Mouse (Mus musculus): Measurements from ENCODE around the gene C1ra. TPM values are rescaled to one million over a fixed set of nuclear protein-coding genes. Genes with fewer than 3 reads are reported as not detected.
"Not testable (repeated sequence)": the region's sequence is repeated elsewhere in the genome, so short reads cannot be mapped to it uniquely, and the experiment has no call there.

C1ra gene
- total RNA-seq (2021) = 10 to 100 TPM; 40.4 to 51.1 TPM
- long read RNA-seq, experiment 1, transcript C1ra-201 (11 exons, 2,981 nt) = major isoform, 32 of 129 reads
- long read RNA-seq, experiment 1, partial matches to known transcripts = 94 of 129 reads
- long read RNA-seq, experiment 1, other reads (novel, unspliced or antisense) = 3 of 129 reads
- long read RNA-seq, experiment 2, transcript C1ra-201 (11 exons, 2,981 nt) = major isoform, 11 of 35 reads
- long read RNA-seq, experiment 2, partial matches to known transcripts = 0 of 35 reads
- long read RNA-seq, experiment 2, other reads (novel, unspliced or antisense) = 24 of 35 reads

DNA sequence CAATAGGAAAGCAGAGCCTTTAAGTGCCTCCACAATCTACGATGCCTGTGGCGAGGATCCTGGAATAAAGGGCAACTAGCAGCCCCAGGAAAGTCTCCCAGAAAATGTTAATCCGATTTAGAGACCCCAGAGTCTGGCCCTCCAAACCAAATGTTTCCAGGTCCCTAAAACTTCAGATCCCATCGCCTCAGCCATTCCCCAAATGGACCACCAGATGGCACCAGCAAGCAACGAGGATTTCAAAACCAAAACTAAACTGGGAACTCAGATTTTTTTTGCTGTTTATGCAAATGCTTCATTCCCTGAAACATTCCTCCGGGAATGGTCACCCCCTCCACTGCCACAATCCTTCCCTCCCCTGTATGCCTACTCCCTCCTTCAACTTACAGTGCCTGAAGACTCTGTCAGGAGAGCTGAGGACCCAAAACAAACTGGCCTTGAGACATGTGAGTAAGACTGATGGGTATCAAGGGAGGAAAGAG is at the start of gene C1ra:
TSS of gene C1ra (plus strand) at position 51 of the 482 bp plus-strand sequence.
- peak; percentile 76 for DNase-seq

- DNase-seq = no peak
Measured at GRCm38 (mm10) chr6:124463881-124464291, 48.3 kb upstream of the C1ra start.

DNA sequence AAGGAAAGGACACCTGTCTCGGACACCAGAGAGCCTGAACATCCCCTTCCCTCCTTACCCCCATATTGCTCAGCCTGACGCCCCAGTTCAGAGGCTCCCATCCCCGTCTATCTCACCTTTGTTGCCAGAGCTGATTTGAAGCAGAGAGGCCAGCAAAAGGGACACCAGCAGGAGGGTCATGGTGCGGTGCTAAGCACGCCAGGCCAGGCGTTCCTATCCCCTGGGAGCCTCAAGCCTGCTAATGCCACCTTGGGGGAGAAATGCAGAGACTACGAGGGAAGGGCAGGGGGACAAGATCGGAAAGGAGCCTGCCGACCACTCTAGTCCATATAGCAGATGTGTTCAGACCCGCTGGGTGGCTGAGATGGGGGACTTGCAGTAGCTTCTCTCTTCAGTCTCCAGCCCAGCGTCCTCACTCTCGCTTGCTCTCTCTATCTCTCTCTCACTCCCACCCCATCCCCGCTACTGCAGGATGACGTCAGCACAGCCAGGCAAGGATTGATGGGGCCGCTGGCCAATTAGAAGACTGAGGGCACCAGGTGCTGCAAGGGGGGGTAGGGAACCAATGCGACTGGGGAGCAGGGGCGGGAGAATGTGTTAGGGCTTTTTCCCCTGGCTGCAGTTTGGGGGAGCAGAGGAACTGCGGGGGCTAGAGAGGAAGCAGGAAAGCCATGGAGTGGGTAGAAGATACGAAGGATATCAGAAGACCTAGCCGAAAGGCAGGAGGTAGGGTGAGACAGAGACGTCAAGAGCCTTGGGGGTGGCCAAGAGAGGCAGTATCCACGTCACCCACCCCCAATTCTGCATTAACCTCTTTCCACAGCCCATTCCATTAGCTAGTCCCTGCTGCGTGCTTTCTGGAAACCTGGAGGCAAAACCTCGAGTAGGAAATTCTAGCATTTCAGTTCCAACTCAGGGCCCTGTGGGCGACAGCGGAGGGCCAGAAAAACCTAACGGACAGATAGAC is 47.6 kb upstream of the C1ra start, which contains the start of gene Clstn3:
TSS of gene Clstn3 (minus strand) at position 490 of the 967 bp plus-strand sequence.
- peak; percentile 87 for DNase-seq

GRCm38 (mm10) chr6:124465299-124465698 is 46.9 kb upstream of the C1ra start:
- DNase-seq = no peak

DNA sequence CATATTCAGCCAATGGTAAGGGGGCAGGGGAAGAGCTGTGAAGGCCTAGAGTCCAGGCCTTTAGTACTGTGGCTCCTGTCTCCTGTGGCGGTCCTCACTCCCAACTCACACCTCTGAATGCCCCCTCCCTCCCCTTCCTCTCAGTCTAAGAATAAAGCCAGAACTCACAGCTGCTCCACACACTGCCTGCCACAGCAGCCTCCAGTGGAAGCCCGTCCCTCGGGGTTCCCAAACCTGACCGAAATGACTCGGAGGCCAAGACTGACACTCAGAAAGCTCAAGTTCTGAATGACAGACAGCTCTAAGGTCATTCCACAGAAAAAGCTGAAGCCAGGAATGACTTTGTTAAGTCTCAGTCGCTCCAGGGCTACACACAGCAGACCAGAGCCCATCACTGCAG is 46.5 kb upstream of the C1ra start:
- DNase-seq = no peak

DNA sequence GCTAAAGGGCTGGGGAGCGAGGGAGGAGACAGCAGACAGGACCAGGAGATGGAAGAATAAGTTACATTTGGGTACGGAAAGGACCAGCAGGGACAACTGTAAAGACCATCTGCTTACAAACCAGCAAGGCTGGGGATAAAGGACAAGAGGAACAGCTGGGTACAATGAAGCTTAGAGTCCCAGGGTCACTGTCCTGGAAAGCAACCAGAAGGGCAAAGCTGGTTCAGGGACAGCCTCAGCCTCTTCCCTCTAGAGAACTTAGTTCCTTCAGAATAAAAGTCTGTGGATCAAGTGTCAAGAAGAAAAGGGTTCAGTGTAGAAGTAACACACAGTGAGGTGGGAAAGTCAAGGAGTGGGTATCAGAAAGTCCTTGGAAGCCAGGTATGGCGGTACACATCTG is 41.1 kb upstream of the C1ra start:
- DNase-seq = no peak

- DNase-seq = not testable (repeated sequence)
Measured at GRCm38 (mm10) chr6:124471783-124472638, 40.2 kb upstream of the C1ra start.

- peak; percentile 81 for DNase-seq
Measured at GRCm38 (mm10) chr6:124472801-124473200, 39.4 kb upstream of the C1ra start.

DNA sequence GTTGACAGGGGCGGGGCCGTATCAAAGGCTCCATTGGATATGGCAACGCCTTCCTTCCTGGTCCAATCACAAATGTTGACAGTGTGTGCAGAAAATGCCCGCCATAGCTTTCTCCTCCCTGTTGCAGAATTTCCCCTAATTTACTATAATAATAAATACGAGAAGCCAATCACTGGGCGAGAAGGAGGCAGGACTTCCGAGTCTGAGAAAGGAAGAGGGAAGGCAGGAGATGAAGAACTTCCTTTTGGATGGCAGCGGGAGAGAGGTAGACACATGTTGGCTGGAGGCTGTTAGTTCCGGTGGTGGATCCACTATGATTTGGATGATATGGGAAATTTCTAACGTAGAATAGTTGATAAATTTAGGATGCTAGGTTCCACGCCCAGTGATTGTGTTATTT is 37.6 kb upstream of the C1ra start:
- DNase-seq = no peak

- not testable (repeated sequence) for DNase-seq
Measured at GRCm38 (mm10) chr6:124475335-124476075, 36.7 kb upstream of the C1ra start.

DNA sequence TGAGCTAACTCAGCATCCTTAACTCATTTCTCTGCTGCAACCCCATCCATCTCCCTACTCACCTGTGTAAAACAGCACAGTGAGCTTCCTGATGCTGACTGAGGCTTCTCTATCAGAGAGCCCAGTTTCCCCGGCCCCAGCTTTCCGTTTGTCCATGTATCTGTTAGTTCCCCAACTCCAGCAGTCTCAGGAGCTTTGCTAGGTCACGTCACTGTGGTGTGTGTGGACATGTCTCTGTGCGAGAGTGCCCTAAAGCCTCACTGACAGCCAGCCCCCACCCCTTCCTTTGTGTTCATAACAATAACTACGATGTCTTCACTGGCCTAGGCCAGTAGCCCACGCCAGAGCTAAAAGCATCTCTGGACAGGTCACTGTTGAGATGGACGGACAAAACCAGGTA is 36.0 kb upstream of the C1ra start:
- no peak for DNase-seq

DNA sequence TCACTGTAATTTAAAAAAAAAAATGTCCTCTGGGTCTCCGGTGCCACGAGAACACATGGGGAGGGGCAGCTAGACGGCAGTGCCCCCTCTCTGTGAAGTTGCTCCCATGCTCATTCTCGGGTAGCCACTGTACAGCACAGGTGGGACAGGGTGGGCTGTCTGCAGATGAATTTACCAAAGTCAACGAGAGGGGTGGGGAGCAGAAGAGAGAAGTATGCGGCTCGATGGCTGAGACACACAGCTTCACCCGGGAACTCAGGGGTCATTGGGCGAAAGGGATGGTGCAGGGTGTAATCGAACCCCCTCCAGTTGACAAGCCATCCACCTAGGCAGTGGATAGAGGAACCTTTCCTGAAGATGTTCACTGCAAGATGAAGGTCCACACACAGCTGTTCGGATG is 35.4 kb upstream of the C1ra start:
- DNase-seq = no peak

GRCm38 (mm10) chr6:124477221-124477655 is 35.0 kb upstream of the C1ra start:
- DNase-seq = peak; percentile 18

DNA sequence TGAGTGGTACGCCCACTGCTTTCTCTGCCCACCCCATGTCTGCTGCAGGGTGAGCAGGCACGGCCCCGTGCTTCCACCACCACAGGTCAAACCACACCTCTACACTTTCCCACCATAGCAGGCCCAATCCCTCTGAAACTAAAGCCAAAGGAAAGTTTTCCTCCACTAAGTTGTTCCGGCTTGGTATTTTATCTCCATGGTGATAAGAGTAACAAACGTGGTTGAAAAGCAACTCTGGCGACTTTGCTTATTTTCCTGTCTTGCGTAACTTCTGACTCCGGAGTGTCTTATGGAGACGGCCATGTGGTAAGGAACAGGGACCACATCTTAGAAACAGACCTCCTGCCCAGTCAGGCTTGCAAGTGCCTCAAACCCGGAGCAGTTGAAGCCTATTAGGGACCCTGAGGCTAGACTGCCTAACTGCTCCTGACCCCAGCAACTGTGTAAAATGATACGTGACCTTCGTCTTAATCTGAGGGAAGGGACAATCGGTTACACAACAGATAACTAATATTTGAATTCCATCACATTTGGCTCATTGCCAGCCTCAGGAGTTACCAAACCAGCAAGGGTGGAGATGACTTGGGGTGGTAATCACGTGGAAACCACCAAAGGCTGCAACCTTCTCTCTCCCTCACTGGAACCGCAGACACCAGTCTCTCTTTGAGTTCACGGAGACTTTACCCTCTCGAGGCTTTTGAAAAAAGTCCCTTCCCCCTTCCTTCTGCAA is 34.1 kb upstream of the C1ra start:
- peak; percentile 42 for DNase-seq

- DNase-seq = no peak
Measured at GRCm38 (mm10) chr6:124478874-124479572, 33.2 kb upstream of the C1ra start.

DNA sequence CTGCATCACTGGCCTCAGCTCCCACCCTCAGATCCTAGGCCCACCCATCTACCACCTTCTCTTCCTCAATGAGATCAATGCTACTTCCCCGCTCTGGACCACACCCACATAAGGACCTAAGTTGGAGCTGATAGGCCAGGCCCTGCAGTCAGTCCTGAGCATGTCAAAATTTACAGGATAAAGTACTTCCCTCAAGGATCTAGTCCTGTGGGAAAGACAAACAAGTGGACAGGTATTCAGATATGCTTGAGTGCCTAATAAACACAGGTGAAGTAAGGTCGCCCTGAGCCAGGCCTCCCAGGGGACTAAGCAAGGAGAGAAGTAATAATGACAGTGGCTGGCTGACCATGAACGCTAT is 32.7 kb upstream of the C1ra start:
- DNase-seq = no peak

- peak; percentile 19 for DNase-seq
Measured at GRCm38 (mm10) chr6:124480295-124480694, 31.9 kb upstream of the C1ra start.

GRCm38 (mm10) chr6:124481571-124481970 is 30.6 kb upstream of the C1ra start:
- DNase-seq = peak; percentile 78

GRCm38 (mm10) chr6:124483831-124484230 is 28.4 kb upstream of the C1ra start:
- DNase-seq = not testable (repeated sequence)

GRCm38 (mm10) chr6:124484851-124485250 is 27.4 kb upstream of the C1ra start:
- DNase-seq = peak; percentile 43
